In genomic region chr7:70536046-70536445, GRCm38 (mm10) we compare ENCODE assay signal across 24 mouse cellular contexts.
"Had no signal": no experiment of that assay in that cellular context is flagged by ENCODE, and none has a peak within 500 bp of the region (broad histone marks: within the 10 kb centered on the region; RNA-seq: fewer than 3 reads in every experiment).

No protein-coding gene starts in this region.

- H3K4me3 ChIP-seq: gastrocnemius, adult 2 months; heart, embryonic 10.5 days; heart, embryonic 12.5 days; hindbrain, embryonic 10.5 days; hindbrain, embryonic 12.5 days; intestine, embryonic 15.5 days; layer of hippocampus, adult 2 months; left cerebral cortex, adult 2 months; limb, embryonic 10.5 days; limb, embryonic 12.5 days; liver, embryonic 13.5 days; liver, embryonic 15.5 days had no signal

- H3K4me1 ChIP-seq: heart, embryonic 10.5 days; heart, embryonic 12.5 days; hindbrain, embryonic 10.5 days; hindbrain, embryonic 12.5 days; intestine, embryonic 15.5 days; limb, embryonic 12.5 days; liver, embryonic 13.5 days; liver, embryonic 15.5 days had no signal

- H3K9me3 ChIP-seq: intestine, embryonic 15.5 days; limb, embryonic 10.5 days; liver, embryonic 13.5 days; liver, embryonic 15.5 days had no signal

- H3K4me2 ChIP-seq: heart, embryonic 12.5 days; hindbrain, embryonic 12.5 days; hindbrain, embryonic 14.5 days; intestine, embryonic 15.5 days; limb, embryonic 12.5 days; liver, embryonic 11.5 days; liver, embryonic 13.5 days; liver, embryonic 15.5 days had no signal

- H3K27me3 ChIP-seq: heart, embryonic 12.5 days; hindbrain, embryonic 12.5 days; intestine, embryonic 15.5 days; limb, embryonic 12.5 days; liver, embryonic 13.5 days; liver, embryonic 15.5 days had no signal

- H3K27ac ChIP-seq: gastrocnemius, adult 2 months; heart, embryonic 10.5 days; hindbrain, embryonic 10.5 days; hindbrain, embryonic 12.5 days; hindbrain, embryonic 14.5 days; intestine, embryonic 15.5 days; layer of hippocampus, adult 2 months; left cerebral cortex, adult 2 months; limb, embryonic 10.5 days; limb, embryonic 12.5 days; liver, embryonic 13.5 days; liver, embryonic 15.5 days had no signal

- H3K36me3 ChIP-seq: heart, embryonic 12.5 days; hindbrain, embryonic 10.5 days; hindbrain, embryonic 12.5 days; intestine, embryonic 15.5 days; limb, embryonic 10.5 days; limb, embryonic 12.5 days; liver, embryonic 13.5 days; liver, embryonic 15.5 days had no signal

- ATAC-seq: forebrain, embryonic 16.5 days; hindbrain, embryonic 16.5 days; inflammation-experienced regulatory T-cells, adult 6 months; intestine, embryonic 15.5 days; intestine, postnatal 0 days; liver, postnatal 0 days had no signal

- DNase-seq: gastrocnemius, adult 2 months; gastrocnemius, postnatal 10 days; gastrocnemius, postnatal 25 days; heart, adult 18-20 months; heart, postnatal 10 days; heart, postnatal 4 days; liver, embryonic 13.5 days; liver, postnatal 0 days had no signal

- H3K9ac ChIP-seq: heart, embryonic 12.5 days; hindbrain, embryonic 12.5 days; hindbrain, embryonic 14.5 days; intestine, embryonic 15.5 days; limb, embryonic 12.5 days; liver, embryonic 13.5 days; liver, embryonic 15.5 days; liver, postnatal 0 days had no signal
